Mouse (Mus musculus) embryo, embryonic 9.5 days (tissue): ENCODE results near the gene Ccdc124.
A peak's percentile ranks its signal among the peaks of the same experiment; 100 is the strongest.

Experiments used
- DNase-seq: peaks from one replicate; pipeline ENCODE4 v3.0.0-alpha.2; 2017; ENCODE audit errors: extremely low spot score

Ccdc124 gene

DNA sequence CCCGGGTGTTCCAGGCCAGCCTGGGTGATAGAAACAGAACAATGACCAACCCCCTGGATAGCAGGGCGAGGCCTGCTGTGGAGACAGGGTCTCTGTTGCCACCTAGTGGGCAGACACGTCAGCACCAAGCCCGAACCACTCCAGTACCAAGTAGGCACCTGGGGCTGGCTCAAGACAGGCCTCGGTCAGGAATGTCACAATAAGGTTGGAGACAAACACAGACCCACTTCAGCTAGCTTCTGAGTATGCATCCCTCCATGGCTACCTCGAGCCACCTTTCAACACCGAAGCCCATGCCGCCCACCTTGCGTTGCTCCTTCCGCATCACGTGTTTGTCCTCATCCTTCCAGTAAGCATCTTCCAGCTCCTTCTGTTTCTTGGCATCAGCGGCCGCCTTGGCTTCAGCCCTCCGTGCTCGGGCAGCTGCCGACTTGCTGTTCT, 4.1 kb downstream of the Ccdc124 start:
- peak; percentile 75 for DNase-seq

GRCm38 (mm10) chr8:70869199-70869571, 4.5 kb downstream of the Ccdc124 start:
- no peak for DNase-seq

- DNase-seq = peak; percentile 78
Measured at GRCm38 (mm10) chr8:70868559-70869198, 5.1 kb downstream of the Ccdc124 start.

DNA sequence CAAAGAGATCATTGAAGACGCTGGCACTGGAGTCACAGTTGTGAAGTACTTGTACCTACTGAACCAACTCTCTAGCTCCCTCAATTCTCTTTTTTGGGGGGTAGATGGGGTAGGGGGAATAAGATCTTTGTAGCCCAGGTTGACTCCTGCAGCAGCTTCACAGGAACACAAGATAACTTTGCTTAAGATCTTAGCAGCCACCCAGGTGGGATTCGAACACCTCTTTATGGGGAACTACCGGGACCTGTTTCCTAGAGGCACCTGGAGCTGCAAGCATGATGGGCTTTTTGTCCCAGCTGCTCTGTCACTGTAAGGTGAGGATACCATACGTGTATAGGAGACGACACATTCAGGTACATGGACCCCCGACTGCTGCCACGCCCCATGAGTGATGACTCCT, 7.2 kb downstream of the Ccdc124 start:
- no peak for DNase-seq

DNA sequence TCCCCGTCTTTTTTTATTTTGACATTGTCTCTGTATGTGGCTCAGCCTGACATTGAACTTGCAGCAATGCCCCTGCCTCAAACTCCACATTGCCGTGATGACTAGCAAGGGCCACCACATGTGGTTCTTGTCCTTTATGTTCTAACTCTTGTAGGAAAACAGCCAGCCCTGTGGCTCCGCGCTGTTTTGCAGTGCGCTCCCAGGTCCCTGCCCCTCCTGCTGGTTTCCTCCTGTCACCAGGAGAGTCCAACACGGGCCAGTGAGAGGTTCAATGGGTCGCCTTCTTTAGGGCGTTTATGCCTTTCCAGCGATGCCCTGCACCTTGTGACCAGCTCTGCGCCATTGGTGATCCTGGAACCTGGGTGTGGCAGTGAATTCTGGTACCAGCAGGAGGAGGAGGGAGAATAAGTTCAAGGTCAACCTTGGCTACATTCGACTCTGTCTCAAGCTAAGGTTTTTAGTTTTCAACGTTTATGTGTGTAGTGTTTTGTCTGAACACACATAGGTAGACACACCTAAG, 7.7 kb downstream of the Ccdc124 start:
- DNase-seq = no peak

DNA sequence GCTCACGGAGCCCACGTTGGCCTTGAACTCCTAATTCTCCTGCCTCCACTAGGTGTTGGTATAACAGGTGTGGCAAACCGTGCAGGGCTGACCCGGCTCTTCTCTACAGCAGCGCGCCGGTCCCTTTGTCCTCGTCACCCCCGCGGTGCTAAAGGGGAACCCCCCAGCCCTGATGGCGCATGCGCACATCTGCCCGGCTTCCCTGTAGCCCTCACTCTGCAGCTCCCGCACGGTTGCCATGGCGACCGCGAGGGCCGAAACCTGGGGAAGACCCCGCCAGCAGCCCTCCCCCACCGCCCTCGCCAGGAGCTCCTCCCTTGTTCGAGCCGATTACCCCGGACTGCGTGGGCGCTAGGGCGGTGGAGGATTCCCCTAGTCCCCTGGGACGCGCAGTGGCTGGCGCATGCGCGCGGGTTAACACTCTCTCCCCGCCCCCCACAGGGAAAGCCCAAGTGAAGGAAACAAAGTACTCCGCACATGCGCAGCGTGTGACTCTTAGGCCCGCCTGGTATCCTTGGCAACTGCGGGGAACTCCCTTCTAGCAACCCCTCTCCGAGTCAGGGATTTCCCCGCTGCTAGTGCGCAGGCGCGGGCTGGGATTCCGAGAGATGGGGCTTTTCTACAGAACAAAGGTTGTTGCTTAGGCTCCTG, 8.3 kb downstream of the Ccdc124 start:
- peak; percentile 99 for DNase-seq

DNA sequence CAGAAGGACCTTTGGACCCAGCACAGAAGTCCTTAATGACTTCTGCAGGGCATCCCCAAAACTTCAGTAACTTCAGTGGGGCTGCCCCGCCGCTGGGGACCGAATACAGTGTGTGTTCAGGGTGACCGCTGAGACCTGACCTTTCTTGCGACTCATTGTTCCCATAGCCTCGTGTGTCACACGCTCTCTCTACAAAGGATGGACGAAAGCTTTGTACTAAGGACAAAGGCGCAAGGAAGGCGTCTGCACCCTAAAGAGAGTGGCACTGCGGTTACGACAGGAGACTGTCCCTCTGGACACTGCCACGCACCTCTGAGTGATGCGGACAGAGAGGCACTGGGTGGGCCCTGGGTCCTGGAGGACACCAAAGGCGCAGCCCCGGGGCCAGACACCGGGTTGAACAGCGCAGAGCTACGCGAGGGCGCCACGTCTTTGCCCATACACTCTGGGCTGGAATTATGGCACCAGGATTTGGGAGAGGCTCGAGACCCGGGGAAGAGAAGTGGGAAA, 9.0 kb downstream of the Ccdc124 start:
- DNase-seq = peak; percentile 78

DNA sequence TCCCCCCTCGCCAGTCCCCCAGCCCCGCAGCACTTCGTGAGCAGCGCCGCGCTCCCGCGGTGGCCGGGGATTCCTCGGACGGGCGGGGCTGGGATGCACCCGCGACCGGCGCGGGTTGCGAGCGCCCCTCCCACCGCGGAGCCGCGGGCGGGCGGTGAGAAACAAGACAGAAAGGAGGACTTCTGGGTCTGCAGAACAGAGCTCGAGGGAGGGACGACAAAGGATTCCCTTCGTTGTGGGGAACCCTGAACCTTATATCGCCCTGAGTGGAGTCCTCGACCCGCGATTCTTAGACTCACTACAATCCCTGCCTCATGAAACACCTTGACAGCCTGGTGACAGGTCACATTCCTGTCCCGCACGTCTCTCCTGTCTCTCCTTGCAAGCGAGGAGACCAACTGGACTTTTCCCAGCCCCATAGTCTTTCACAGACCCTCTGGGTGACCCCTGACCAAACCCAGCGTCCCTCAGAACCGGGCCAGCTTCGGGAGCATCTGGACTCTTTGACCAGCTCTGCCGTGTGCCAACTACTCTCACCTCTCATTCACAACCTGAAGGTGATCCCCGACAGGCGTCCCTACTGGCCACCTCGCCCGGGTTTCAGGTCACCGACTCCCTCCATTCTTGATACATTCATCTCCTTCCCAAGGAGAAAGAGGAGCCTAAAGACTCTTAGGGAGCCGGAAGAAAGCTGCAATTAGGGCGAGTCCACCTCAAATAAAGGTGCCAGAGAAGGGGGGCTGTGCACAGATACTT, 9.6 kb downstream of the Ccdc124 start:
- DNase-seq = no peak

DNA sequence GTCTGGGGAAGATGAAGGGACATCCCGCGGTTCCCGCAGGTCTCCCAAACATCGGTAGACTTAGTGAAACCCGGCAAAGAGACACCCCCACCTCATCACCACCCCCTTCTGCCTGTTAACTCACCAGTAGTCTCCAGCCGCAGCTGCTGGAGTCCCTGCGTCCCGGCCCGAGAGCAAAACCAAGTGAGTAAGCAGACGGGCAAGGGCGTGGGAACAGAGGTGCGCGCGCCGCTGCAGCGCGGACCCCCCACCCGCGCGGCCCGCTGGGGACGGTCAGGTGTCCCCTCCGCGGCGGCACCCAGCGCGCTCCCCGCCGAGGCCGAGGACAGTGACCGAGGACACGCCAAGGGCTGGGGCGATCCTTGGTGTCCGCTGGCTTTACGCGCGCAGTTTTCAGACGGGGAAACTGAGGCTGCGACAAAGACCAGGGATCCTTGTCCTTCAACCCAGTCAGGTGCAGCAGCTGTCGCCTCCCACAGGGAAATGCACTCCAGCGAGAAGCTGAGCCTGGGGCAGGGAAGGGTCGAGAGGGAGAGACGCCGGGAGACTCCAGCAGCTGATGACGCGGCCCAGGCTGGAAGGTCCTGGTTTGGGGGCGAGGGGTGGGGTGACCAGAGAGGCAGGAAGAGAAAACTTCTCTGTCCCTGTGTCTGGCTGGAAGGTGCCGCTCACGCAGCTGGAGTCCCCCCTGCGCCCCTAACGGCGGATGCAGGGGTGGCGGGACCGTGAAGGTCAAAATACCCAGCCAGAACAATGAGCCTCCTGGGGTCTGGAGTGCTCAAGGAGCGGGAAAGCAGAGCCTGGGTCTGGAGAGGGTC, 10.7 kb downstream of the Ccdc124 start, which contains the start of gene Kcnn1:
Kcnn1 (minus strand) TSS at position 435 of the 818 bp plus-strand sequence.
- no peak for DNase-seq

DNA sequence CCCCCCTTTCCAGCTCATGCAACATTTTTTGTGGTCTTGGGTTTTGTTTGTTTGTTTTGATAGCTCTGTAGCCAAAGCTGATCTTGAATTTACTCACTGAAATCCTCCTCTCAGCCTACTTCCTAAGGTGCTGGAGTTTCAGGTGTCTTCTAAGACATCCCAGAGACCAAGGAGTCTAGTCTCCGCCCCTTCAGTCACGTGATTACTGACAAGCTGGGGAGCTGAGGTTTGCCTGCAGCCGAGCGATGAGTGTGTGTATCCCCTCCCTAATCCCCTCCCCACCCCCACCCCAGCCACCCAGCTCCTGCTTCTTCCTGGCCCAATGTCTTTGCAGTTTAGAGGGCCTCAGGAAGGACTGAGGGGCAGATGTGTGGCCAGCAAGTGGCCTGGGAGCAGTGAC, 16.2 kb downstream of the Ccdc124 start:
- DNase-seq = no peak

GRCm38 (mm10) chr8:70856541-70857197, 17.1 kb downstream of the Ccdc124 start:
- no peak for DNase-seq

DNA sequence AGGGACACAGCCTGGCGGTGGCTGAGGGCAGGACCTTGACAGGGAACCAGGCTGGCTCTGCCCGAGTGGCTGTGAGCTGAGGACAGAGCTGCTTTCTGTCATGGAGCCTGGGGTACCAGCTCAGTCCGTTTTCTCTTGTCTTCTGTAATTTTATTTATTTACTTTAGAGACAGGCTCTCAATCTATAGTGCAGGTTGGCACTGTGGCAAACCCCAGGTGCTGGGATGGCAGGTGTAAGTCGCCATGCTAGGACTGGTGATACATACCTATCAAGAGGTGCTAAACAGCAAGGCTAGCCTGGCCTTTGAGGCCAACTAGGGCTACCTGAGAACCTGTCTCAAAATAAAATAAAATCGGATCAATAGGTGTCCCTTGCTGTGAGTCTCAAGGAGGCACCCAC, 17.7 kb downstream of the Ccdc124 start:
- no peak for DNase-seq

GRCm38 (mm10) chr8:70853863-70854262, 19.9 kb downstream of the Ccdc124 start:
- DNase-seq = no peak

DNA sequence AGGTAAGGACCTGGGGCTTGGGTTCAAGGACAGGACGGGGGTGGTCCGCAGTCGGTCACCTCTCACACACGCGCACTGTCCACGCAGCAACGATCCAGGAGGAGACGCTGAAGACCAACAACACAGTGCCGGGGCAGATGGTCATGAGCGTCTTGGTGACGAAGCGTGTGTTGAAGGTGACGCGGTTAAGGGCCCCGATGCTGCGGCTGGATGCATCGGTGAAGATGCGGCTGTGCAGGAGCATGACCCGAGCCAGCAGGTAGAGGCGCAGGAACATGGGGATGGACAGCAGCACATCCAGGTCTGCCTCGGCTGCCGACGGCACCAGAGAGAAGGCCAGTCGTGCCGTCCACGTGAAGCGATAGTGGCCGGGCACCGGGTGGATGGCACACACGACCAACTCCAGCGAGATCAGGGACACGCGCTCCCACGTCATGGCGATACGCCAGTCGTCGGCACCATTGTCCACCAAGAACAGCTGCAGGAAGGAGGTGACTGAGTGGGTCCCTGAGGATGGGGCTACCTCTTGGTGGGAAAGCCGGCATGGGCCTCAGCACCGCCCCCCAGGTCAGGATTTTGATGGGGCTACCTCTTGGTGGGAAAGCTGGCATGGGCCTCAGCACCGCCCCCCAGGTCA, 21.0 kb downstream of the Ccdc124 start:
- no peak for DNase-seq

GRCm38 (mm10) chr8:70851837-70852236, 21.9 kb downstream of the Ccdc124 start:
- no peak for DNase-seq

GRCm38 (mm10) chr8:70850947-70851346, 22.8 kb downstream of the Ccdc124 start:
- no peak for DNase-seq

- no peak for DNase-seq
Measured at GRCm38 (mm10) chr8:70850132-70850845, 23.4 kb downstream of the Ccdc124 start.

GRCm38 (mm10) chr8:70849333-70849990, 24.3 kb downstream of the Ccdc124 start:
- no peak for DNase-seq
